Mouse (Mus musculus): Measurements from ENCODE around the gene Gmppa. TPM values are rescaled to one million over a fixed set of nuclear protein-coding genes. Genes with fewer than 3 reads are reported as not detected.

Gene Gmppa
- polyA plus RNA-seq (2014; fragmentation: Illumina TruSeq; extraction: RNeasy Lipid Tissue Mini Kit (QIAGEN cat#74804); ENCODE audit: low read depth, low replicate concordance): 5.5 TPM

DNA sequence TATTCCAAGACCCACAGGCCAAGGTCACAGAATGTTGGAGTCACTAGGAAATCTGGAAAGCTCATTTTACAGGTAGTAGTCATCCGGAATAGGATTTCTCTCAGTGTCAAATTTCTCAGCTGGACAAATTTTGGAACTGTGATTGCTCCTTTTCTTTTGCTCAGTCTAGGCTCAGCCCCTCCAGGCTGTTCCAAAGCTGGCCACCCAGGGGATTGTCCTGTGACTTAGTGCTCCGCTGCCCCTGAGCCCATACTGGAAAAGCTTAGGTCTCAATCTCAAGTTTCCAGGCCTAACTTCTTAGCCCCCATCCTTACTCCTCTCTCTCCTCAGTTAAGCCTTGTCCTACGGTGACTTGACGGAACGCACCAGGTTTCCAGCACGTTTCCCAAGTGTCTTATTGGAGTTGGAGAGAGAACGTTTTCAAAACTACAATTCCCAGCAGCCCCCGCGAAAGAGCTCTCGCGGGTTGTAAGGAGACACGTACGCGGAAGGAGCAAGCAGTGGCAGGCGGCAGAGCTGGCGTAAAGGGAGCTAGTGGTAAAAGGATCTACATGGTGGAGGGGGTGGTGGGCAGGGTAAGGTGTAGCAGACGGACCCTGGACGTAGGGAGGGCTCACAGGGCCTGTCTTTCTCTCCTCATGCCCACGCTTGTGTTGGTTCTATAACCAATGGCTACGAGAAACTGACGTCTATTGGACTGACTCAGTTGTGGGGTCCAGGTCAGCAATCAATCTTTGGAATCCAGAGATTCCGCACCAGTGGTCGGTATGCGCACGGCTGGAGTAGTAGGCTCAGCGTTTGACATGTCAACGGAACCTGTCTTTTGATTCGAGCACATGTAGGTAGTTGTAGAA, at the start of gene Gmppa:
Gmppa (plus strand) TSS at position 456 of the 854 bp plus-strand sequence.

DNA sequence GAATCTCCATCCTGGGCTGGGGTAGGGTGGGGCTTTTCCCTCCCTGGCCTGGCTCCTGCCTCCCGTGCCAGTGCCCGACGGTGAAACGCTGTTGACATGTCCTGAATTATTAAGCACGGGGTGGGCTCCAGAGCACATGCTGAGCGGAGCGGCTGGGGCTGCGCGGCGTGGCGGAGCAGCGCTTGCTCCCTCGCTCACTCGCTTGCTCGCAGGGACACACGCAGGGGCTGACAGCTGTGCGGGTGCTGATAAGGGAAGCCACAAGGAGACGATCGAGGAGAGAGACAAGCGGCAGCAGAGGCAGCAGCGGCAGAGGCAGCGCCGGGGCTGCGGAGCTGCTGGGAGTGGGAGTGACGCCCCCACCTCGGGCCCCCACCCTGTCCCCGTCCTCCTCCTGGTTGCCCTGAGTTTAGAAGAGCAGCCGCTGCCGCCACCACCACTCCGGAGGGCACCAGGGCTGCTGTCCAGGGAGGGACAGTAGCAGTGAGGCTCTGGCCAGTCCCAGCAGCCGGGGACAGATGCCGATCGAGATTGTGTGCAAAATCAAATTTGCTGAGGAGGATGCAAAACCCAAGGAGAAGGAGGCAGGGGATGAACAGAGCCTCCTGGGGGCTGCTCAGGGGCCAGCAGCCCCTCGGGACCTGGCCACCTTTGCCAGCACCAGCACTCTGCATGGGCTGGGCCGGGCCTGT, 14.7 kb downstream of the Gmppa start, which contains the start of gene Asic4:
Asic4 (plus strand) TSS at position 123 of the 692 bp plus-strand sequence.

DNA sequence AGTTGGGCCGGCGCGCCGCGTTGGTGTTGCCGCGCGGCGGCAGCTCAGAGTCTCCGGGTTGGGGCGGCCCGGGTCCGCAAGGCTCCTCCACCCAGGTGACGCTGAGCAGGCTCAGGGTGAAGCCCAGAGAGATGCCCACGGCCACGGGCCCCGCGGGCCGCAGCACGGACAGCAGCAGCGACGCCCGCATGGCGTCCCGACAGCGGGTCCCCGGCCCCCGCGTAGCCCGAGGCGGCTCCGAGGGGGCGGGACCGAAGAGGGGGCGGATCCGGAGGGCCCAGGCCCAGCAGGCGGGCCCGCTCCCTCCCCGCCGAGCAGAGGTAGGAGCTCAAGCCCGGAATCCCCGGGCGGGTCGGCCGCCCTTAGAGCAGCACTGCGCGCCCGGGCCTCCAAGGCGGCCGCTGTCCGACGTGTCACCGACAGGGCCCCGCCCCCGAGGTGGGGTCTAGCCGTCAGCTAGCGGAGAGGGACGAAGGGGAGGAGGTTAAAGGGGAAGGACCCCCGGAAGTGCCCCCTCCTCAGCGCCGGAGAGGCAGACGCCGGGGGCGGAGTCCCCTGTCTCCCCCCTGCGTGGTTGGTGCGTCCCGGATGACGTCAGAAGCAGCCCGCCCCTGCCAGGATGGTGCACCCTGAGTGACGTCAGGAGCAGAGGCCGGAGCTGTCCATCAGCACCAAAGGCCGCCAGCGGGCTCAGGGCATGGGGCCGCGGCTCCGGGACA, 43.3 kb downstream of the Gmppa start, which contains the start of the genes Chpf and Tmem198:
Chpf (minus strand) TSS at position 392 of the 719 bp plus-strand sequence.
Tmem198 (plus strand) TSS at position 617 of the 719 bp plus-strand sequence.

Other genes with a start within 250 kb of the Gmppa start
- 8.8 TPM for gene Ankzf1, start 243.8 kb upstream of the Gmppa start, polyA plus RNA-seq (2014; fragmentation: Illumina TruSeq; extraction: RNeasy Lipid Tissue Mini Kit (QIAGEN cat#74804); ENCODE audit: low read depth, low replicate concordance)
- gene Atg9a, start 243.7 kb upstream of the Gmppa start, polyA plus RNA-seq (2014; fragmentation: Illumina TruSeq; extraction: RNeasy Lipid Tissue Mini Kit (QIAGEN cat#74804); ENCODE audit: low read depth, low replicate concordance): 8.5 TPM
- 5.0 TPM for gene Glb1l, start 225.1 kb upstream of the Gmppa start, polyA plus RNA-seq (2014; fragmentation: Illumina TruSeq; extraction: RNeasy Lipid Tissue Mini Kit (QIAGEN cat#74804); ENCODE audit: low read depth, low replicate concordance)
- gene Stk16, start 225.1 kb upstream of the Gmppa start, polyA plus RNA-seq (2014; fragmentation: Illumina TruSeq; extraction: RNeasy Lipid Tissue Mini Kit (QIAGEN cat#74804); ENCODE audit: low read depth, low replicate concordance): 24.6 TPM
- 32.3 TPM for gene Tuba4a, start 216.1 kb upstream of the Gmppa start, polyA plus RNA-seq (2014; fragmentation: Illumina TruSeq; extraction: RNeasy Lipid Tissue Mini Kit (QIAGEN cat#74804); ENCODE audit: low read depth, low replicate concordance)
- not detected for gene A630095N17Rik, start 203.8 kb upstream of the Gmppa start, polyA plus RNA-seq (2014; fragmentation: Illumina TruSeq; extraction: RNeasy Lipid Tissue Mini Kit (QIAGEN cat#74804); ENCODE audit: low read depth, low replicate concordance)
- gene Dnajb2, start 199.5 kb upstream of the Gmppa start, polyA plus RNA-seq (2014; fragmentation: Illumina TruSeq; extraction: RNeasy Lipid Tissue Mini Kit (QIAGEN cat#74804); ENCODE audit: low read depth, low replicate concordance): 15.1 TPM
- not detected for gene Ptprn, start 171.4 kb upstream of the Gmppa start, polyA plus RNA-seq (2014; fragmentation: Illumina TruSeq; extraction: RNeasy Lipid Tissue Mini Kit (QIAGEN cat#74804); ENCODE audit: low read depth, low replicate concordance)
- gene Resp18, start 157.5 kb upstream of the Gmppa start, polyA plus RNA-seq (2014; fragmentation: Illumina TruSeq; extraction: RNeasy Lipid Tissue Mini Kit (QIAGEN cat#74804); ENCODE audit: low read depth, low replicate concordance): not detected
- 4.9 TPM for gene Dnpep, start 117.9 kb upstream of the Gmppa start, polyA plus RNA-seq (2014; fragmentation: Illumina TruSeq; extraction: RNeasy Lipid Tissue Mini Kit (QIAGEN cat#74804); ENCODE audit: low read depth, low replicate concordance)
- gene Des, start 75.6 kb upstream of the Gmppa start, polyA plus RNA-seq (2014; fragmentation: Illumina TruSeq; extraction: RNeasy Lipid Tissue Mini Kit (QIAGEN cat#74804); ENCODE audit: low read depth, low replicate concordance): 0.26 TPM
- gene Speg, start 60.6 kb upstream of the Gmppa start, polyA plus RNA-seq (2014; fragmentation: Illumina TruSeq; extraction: RNeasy Lipid Tissue Mini Kit (QIAGEN cat#74804); ENCODE audit: low read depth, low replicate concordance): not detected
- not detected for gene Asic4, start 14.5 kb downstream of the Gmppa start, polyA plus RNA-seq (2014; fragmentation: Illumina TruSeq; extraction: RNeasy Lipid Tissue Mini Kit (QIAGEN cat#74804); ENCODE audit: low read depth, low replicate concordance)
- not detected for gene Chpf, start 43.4 kb downstream of the Gmppa start, polyA plus RNA-seq (2014; fragmentation: Illumina TruSeq; extraction: RNeasy Lipid Tissue Mini Kit (QIAGEN cat#74804); ENCODE audit: low read depth, low replicate concordance)
- gene Tmem198, start 43.6 kb downstream of the Gmppa start, polyA plus RNA-seq (2014; fragmentation: Illumina TruSeq; extraction: RNeasy Lipid Tissue Mini Kit (QIAGEN cat#74804); ENCODE audit: low read depth, low replicate concordance): not detected
- not detected for gene Obsl1, start 70.5 kb downstream of the Gmppa start, polyA plus RNA-seq (2014; fragmentation: Illumina TruSeq; extraction: RNeasy Lipid Tissue Mini Kit (QIAGEN cat#74804); ENCODE audit: low read depth, low replicate concordance)
- gene Inha, start 71.1 kb downstream of the Gmppa start, polyA plus RNA-seq (2014; fragmentation: Illumina TruSeq; extraction: RNeasy Lipid Tissue Mini Kit (QIAGEN cat#74804); ENCODE audit: low read depth, low replicate concordance): not detected
- gene Stk11ip, start 85.6 kb downstream of the Gmppa start, polyA plus RNA-seq (2014; fragmentation: Illumina TruSeq; extraction: RNeasy Lipid Tissue Mini Kit (QIAGEN cat#74804); ENCODE audit: low read depth, low replicate concordance): 0.87 TPM
- not detected for gene Slc4a3, start 110.3 kb downstream of the Gmppa start, polyA plus RNA-seq (2014; fragmentation: Illumina TruSeq; extraction: RNeasy Lipid Tissue Mini Kit (QIAGEN cat#74804); ENCODE audit: low read depth, low replicate concordance)

Measured in liver, adult 10 weeks (tissue).